Mouse (Mus musculus) C2C12 (cell line): ENCODE data around the gene Trrap. TPM values are rescaled to one million over a fixed set of nuclear protein-coding genes. Genes with fewer than 3 reads are reported as not detected.

Experiments used
- H3K27me3 ChIP-seq: one replicate; pipeline ENCODE4 v1.6.1; 2011; ENCODE audit not compliant: control insufficient read depth, insufficient read depth, insufficient read length
- H3K36me3 ChIP-seq: one replicate; pipeline ENCODE4 v1.6.1; 2011; ENCODE audit not compliant: control insufficient read depth, insufficient read depth
- H3K4me3 ChIP-seq: one replicate; pipeline ENCODE4 v1.5.1; 2011; ENCODE audit warnings: mild to moderate bottlenecking, control low read depth; ENCODE audit not compliant: poor library complexity, insufficient read depth, severe bottlenecking
- H3K79me2 ChIP-seq: one replicate; pipeline ENCODE4 v1.6.1; 2011; ENCODE audit not compliant: control insufficient read depth, insufficient read depth
- H3K79me3 ChIP-seq: one replicate; pipeline ENCODE4 v1.6.1; 2011; ENCODE audit warnings: low read depth, control low read depth
- H3ac ChIP-seq: one replicate; pipeline ENCODE3; 2011; ENCODE audit warnings: low read depth; ENCODE audit not compliant: control insufficient read depth, insufficient read length
- CEBPB ChIP-seq: IDR thresholded peaks from one replicate; pipeline ENCODE4 v1.6.1; 2011; ENCODE audit warnings: low read depth, mild to moderate bottlenecking, control low read depth, moderate library complexity
- CTCF ChIP-seq: IDR thresholded peaks from one replicate; pipeline ENCODE4 v1.5.1; 2011; ENCODE audit not compliant: control insufficient read depth, insufficient read depth, insufficient read length
- FOSL1 ChIP-seq: IDR thresholded peaks from one replicate; pipeline ENCODE4 v1.8.0; 2011; ENCODE audit warnings: mild to moderate bottlenecking, low read length; ENCODE audit not compliant: poor library complexity, insufficient read depth, severe bottlenecking
- MAX ChIP-seq: IDR thresholded peaks from one replicate; pipeline ENCODE4 v1.6.1; 2011; ENCODE audit warnings: mild to moderate bottlenecking, control low read depth
- MYOD1 ChIP-seq: IDR thresholded peaks from one replicate; pipeline ENCODE4 v1.6.1; 2011; ENCODE audit warnings: low read depth; ENCODE audit not compliant: control insufficient read depth, insufficient read length
- MYOG ChIP-seq: IDR thresholded peaks from one replicate; pipeline ENCODE4 v1.6.1; 2011; ENCODE audit not compliant: control insufficient read depth, insufficient read length; ENCODE audit errors: extremely low read depth
- USF1 ChIP-seq: IDR thresholded peaks from one replicate; pipeline ENCODE4 v1.6.1; 2011; ENCODE audit warnings: low read depth, mild to moderate bottlenecking, control low read depth, moderate library complexity
- polyA plus RNA-seq: library from polyadenylated mRNA; unstranded; fragments of >200 nt; fragmentation: generic; extraction: Trizol; gene quantifications from one replicate; pipeline ENCODE4 v1.2.1, GENCODE M21; 2012; ENCODE audit warnings: missing spikeins

Trrap gene
- polyA plus RNA-seq, 1 experiment, result 42.0 TPM

DNA sequence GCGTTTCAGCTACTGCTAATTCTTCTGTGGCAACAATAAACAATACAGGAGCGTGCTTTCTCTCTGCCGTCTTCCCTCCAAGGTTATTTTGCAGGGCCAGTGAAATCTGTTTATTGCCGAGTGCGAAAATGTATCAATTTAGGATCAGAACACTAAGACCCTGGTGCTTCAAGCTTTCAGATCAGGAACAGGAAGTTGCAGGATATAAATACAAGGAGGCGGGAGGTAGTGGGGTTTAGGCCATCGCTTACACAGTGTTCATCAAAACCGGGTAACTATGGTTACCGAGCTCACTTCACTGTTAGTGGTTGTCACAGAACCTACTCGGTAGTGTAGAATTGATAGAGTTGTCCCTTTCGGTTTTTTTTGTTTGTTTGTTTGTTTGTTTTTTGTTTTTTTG, 886 bp upstream of the Trrap start:
- TF ChIP-seq USF1, result no peak
- no peak for TF ChIP-seq MYOD1
- Histone ChIP-seq H3K36me3 (peaks cover 8% of the 10 kb centered on the region), H3K79me2 (peaks cover 35% of the 10 kb centered on the region), H3K79me3 (peaks cover 24% of the 10 kb centered on the region), H3ac (no peak overlapping the region), H3K4me3 (no peak overlapping the region), H3K27me3 (peaks cover 8% of the 10 kb centered on the region)

DNA sequence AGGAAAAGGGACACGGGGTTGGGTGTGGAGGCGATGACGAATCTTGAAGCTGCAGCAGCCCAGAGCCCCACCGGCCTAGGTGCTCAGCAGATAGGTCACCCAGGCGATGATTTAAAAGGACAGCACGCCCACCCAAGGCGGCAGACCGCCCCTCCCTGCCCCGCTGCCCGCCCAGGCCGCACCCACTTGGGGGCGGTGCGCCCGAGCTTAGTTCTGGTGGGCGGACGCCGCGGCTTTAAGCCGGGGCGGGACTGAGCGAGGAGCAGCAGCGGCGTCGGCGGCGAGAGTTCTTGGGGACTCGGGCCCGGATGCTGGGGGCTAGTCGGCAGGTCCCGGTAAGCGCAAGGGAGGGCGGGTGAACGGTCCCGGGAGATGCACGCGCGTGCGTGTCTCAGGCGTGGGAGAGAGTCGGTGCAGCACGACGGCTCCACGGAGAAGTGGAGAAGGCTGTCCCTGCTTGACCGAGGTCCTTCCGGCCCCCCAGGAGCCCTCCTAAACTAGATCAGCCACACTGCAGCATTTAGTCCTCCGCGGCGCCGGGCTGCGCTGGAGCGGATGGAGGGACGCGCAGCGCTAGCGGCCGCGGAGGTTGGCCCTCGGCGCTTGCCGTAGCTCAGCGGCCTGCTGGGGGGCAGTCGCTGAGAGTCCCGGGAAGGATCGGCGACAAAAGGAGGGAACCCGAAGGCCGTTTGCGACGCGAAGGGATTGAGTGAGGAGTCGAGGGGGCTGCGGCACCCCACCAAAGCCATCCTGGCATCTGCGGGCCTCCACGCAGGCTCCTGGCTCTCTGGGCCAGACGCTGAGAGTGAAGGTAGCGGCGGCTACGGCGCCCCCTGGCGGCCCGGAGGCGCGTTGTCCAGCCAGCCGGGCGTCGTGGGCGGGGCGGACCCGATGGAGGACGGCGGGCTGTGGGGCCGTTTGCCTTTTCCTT, 644 bp downstream of the Trrap start:
- peak overlapping the region; percentile 85 for H3K4me3 ChIP-seq
- TF ChIP-seq MAX, result peak; percentile 19
- no peak for TF ChIP-seq CEBPB
- TF ChIP-seq USF1, result no peak
- no peak for TF ChIP-seq MYOD1
- no peak for TF ChIP-seq FOSL1
- peak; percentile 97 for TF ChIP-seq CTCF
- no peak for TF ChIP-seq MYOG
- H3K79me2 ChIP-seq, result peaks cover 50% of the 10 kb centered on the region

DNA sequence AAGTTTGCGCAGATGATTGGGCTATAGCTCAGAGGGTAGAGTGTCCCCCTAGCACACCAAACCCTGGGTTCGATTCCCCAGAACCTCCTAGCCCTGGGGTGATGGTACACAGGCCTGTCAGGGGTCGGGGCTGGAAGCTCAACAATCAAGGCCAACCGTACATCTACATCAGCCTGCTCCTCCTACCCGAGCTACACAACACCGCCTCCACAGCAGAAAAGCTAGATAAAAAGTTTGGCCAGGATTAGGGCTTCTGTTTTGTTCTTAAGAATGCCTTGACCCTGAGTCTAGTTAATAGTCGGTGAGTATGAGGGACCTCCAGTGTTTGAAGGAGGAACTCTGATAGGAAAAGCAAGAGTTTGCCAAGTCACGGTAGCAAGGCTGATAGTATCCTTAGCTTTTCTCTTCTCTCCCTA, 1.5 kb downstream of the Trrap start:
- peaks cover 5% of the 10 kb centered on the region for H3K27me3 ChIP-seq
- peaks cover 59% of the 10 kb centered on the region for H3K79me2 ChIP-seq

More for the DNA sequence above, 644 bp downstream of the Trrap start:
- peaks cover 29% of the 10 kb centered on the region for H3K79me3 ChIP-seq
- peaks cover 17% of the 10 kb centered on the region for H3K36me3 ChIP-seq
- peak overlapping the region; percentile 74 for H3ac ChIP-seq
- H3K27me3 ChIP-seq, result peaks cover 5% of the 10 kb centered on the region

DNA sequence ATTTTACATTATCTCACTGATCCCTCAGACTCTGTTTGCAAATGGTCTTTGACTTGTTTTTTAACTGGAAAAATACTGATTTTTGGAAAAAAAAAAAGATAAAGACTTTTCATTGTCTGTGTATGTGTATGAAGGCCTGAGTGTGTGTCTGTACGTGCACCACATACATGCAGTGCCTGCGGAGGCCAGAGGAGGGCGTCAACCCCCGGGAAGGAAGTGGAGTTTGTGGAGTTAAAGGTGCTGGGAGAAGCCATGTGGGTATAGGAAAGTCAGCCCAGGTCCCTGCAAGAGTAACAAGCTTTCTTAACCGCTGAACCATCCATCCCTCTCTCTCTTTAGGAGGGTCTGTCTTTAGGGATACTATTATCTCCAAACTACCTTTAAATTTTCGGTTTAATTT, 5.7 kb downstream of the Trrap start:
- peaks cover 55% of the 10 kb centered on the region for H3K36me3 ChIP-seq

More for the DNA sequence above, 1.5 kb downstream of the Trrap start:
- H3K4me3 ChIP-seq, result peak overlapping the region; percentile 85
- peak overlapping the region; percentile 74 for H3ac ChIP-seq
- peaks cover 29% of the 10 kb centered on the region for H3K79me3 ChIP-seq
- peaks cover 24% of the 10 kb centered on the region for H3K36me3 ChIP-seq
- TF ChIP-seq CEBPB (no peak), CTCF (no peak), FOSL1 (no peak), MYOG (no peak), MYOD1 (no peak), USF1 (no peak), MAX (no peak)

DNA sequence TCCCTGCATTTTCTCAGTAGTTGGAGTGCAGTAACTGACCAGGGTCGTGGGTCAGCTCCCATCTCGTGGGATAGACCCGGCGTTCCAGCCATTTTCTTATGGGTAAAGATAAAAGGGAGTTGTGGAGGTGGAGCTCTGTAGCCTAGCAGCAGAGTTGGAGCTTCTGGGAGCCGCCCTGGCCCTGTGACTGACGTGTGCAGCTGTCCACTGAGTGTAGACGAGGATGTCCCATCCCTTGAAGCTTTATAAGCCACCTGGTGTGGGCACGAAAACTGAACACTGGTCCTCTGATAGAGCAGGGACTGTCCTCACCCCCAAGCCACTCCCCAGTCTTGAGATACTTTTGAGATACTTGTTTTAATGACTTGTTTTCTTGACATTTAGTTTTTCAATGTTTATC, 13.1 kb downstream of the Trrap start:
- Histone ChIP-seq H3K79me2 (peaks cover 8% of the 10 kb centered on the region), H3K4me3 (no peak overlapping the region), H3K79me3 (peaks cover 3% of the 10 kb centered on the region), H3ac (no peak overlapping the region), H3K36me3 (peaks cover 80% of the 10 kb centered on the region), H3K27me3 (no peaks in the 10 kb centered on the region)
- no peak for TF ChIP-seq USF1
- TF ChIP-seq FOSL1, result no peak
- TF ChIP-seq MYOD1, result no peak
- TF ChIP-seq MYOG, result no peak
- TF ChIP-seq MAX, result no peak
- no peak for TF ChIP-seq CEBPB
- no peak for TF ChIP-seq CTCF

More for the DNA sequence above, 5.7 kb downstream of the Trrap start:
- TF ChIP-seq USF1 (no peak), CTCF (no peak), MAX (no peak), CEBPB (no peak), FOSL1 (no peak), MYOD1 (no peak), MYOG (no peak)
- Histone ChIP-seq H3K79me3 (peaks cover 41% of the 10 kb centered on the region), H3K79me2 (peaks cover 82% of the 10 kb centered on the region), H3K27me3 (no peaks in the 10 kb centered on the region), H3K4me3 (no peak overlapping the region), H3ac (no peak overlapping the region)
